Mouse (Mus musculus) heart, embryonic 11.5 days (tissue): ENCODE data around the gene Ugt1a9. TPM values are rescaled to one million over a fixed set of nuclear protein-coding genes. Genes with fewer than 3 reads are reported as not detected.

Experiments
- ATAC-seq: fragments of 200-750 bp; cut with Nextera tagmentation; replicated peaks from 2 replicates; pipeline ENCODE4 v1.8.0; 2017; ENCODE audit warnings: moderate library complexity; ENCODE audit not compliant: insufficient number of reproducible peaks, low FRiP score, low TSS enrichment
- H3K27ac ChIP-seq: fragments of 300-500 bp; sonication (generic); 2 replicates; pipeline ENCODE4 v1.5.1; 2014; ENCODE audit warnings: mild to moderate bottlenecking, low read depth, low read length
- H3K27me3 ChIP-seq: fragments of 300-500 bp; sonication (generic); 2 replicates; pipeline ENCODE4 v1.6.1; 2014; ENCODE audit warnings: mild to moderate bottlenecking, low read length, mixed read lengths; ENCODE audit not compliant: control insufficient read depth, insufficient read depth
- H3K36me3 ChIP-seq: fragments of 300-500 bp; sonication (generic); 2 replicates; pipeline ENCODE4 v1.6.1; 2014; ENCODE audit warnings: mild to moderate bottlenecking, low read length, moderate library complexity, mixed read lengths; ENCODE audit not compliant: control insufficient read depth, insufficient read depth
- H3K4me1 ChIP-seq: fragments of 300-500 bp; sonication (generic); 2 replicates; pipeline ENCODE4 v1.6.1; 2014; ENCODE audit warnings: low read length; ENCODE audit not compliant: control insufficient read depth, insufficient read depth
- H3K4me2 ChIP-seq: fragments of 300-500 bp; sonication (generic); 2 replicates; pipeline ENCODE4 v1.6.1; 2014; ENCODE audit warnings: mild to moderate bottlenecking, moderate library complexity
- H3K4me3 ChIP-seq: fragments of 300-500 bp; sonication (generic); 2 replicates; pipeline ENCODE4 v1.5.1; 2014; ENCODE audit warnings: low read depth, low read length
- H3K9ac ChIP-seq: fragments of 300-500 bp; sonication (generic); 2 replicates; pipeline ENCODE4 v1.6.1; 2014; ENCODE audit warnings: mild to moderate bottlenecking, low read depth, low read length, moderate library complexity
- H3K9me3 ChIP-seq: fragments of 300-500 bp; sonication (generic); replicated peaks from 2 replicates; pipeline ENCODE4 v1.6.1; 2016; ENCODE audit warnings: low read length; ENCODE audit not compliant: control insufficient read depth
- WGBS: fragments of 180-500 bp; shearing (Covaris S2); extraction: QIAGEN DNeasy Blood & Tissue Kit; methylation state at CpG from one replicate; pipeline ENCODE4 v1.1.7; 2014; ENCODE audit not compliant: insufficient replicate concordance; 5-methylcytosine and 5-hydroxymethylcytosine counted together
- polyA plus RNA-seq: library from polyadenylated mRNA; unstranded; fragments of >200 nt; fragmentation: Nextera tagmentation; extraction: Ambion mirVana; gene quantifications from 2 replicates; pipeline ENCODE4 v1.2.1, GENCODE M21; 2014

Ugt1a9 gene
- polyA plus RNA-seq, 1 experiment from 2014 or later: not detected

DNA sequence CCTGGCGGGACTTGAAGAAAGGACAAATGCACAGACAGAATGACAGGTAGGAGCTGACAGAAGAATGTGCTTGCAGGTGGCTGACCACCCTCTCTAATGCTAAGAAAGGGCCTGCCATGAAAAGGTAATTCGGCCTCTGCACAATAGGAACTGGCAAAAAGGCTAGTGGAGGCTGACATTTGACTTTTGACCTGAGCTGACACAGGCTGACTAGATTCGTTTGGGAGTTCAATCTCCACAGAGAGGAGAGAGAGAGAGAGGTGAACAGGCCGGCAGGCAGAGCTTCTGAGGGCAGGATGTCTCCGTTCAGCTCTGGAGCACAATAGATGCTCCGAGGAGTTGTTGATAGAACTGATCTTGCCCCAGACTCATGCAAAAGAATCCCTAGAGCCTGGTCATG is 175.8 kb downstream of the Ugt1a9 start:
- no peaks in the 10 kb centered on the region for H3K27me3 ChIP-seq
- 42% methylated on average over 6 of the region's 6 CpGs for WGBS
- no peak for ATAC-seq

GRCm38 (mm10) chr1:88247660-88248059 is 177.1 kb downstream of the Ugt1a9 start:
- Histone ChIP-seq H3K4me3 (no peak overlapping the region), H3K27me3 (no peaks in the 10 kb centered on the region), H3K4me1 (no peaks in the 10 kb centered on the region), H3K9ac (no peak overlapping the region), H3K9me3 (peaks cover 96% of the 10 kb centered on the region), H3K27ac (no peak overlapping the region), H3K4me2 (no peak overlapping the region), H3K36me3 (no peaks in the 10 kb centered on the region)
- WGBS: 50% methylated on average over 2 of the region's 2 CpGs
- no peak for ATAC-seq

More for the DNA sequence above, 175.8 kb downstream of the Ugt1a9 start:
- H3K4me2 ChIP-seq: no peak overlapping the region
- no peaks in the 10 kb centered on the region for H3K36me3 ChIP-seq
- H3K4me3 ChIP-seq: no peak overlapping the region
- no peak overlapping the region for H3K27ac ChIP-seq
- no peak overlapping the region for H3K9ac ChIP-seq
- no peaks in the 10 kb centered on the region for H3K4me1 ChIP-seq
- peaks cover 93% of the 10 kb centered on the region for H3K9me3 ChIP-seq

GRCm38 (mm10) chr1:88248658-88249057 is 178.1 kb downstream of the Ugt1a9 start:
- H3K27ac ChIP-seq: no peak overlapping the region
- no peaks in the 10 kb centered on the region for H3K36me3 ChIP-seq
- H3K4me2 ChIP-seq: no peak overlapping the region
- H3K27me3 ChIP-seq: no peaks in the 10 kb centered on the region
- WGBS: 64% methylated on average over 4 of the region's 4 CpGs
- peaks cover 97% of the 10 kb centered on the region for H3K9me3 ChIP-seq
- ATAC-seq: no peak
- no peak overlapping the region for H3K9ac ChIP-seq
- no peak overlapping the region for H3K4me3 ChIP-seq
- no peaks in the 10 kb centered on the region for H3K4me1 ChIP-seq

- no peak for ATAC-seq
- WGBS: 75% methylated on average over 7 of the region's 7 CpGs
- no peak overlapping the region for H3K9ac ChIP-seq
Measured at GRCm38 (mm10) chr1:88249596-88249995, 179.0 kb downstream of the Ugt1a9 start.

GRCm38 (mm10) chr1:88250023-88250422 is 179.4 kb downstream of the Ugt1a9 start:
- Histone ChIP-seq H3K4me1 (no peaks in the 10 kb centered on the region), H3K9ac (no peak overlapping the region), H3K27ac (no peak overlapping the region), H3K4me2 (no peak overlapping the region), H3K27me3 (no peaks in the 10 kb centered on the region), H3K4me3 (no peak overlapping the region), H3K9me3 (peaks cover 97% of the 10 kb centered on the region), H3K36me3 (no peaks in the 10 kb centered on the region)
- 75% methylated on average over 5 of the region's 5 CpGs for WGBS
- ATAC-seq: no peak

More at GRCm38 (mm10) chr1:88249596-88249995, 179.0 kb downstream of the Ugt1a9 start:
- peaks cover 97% of the 10 kb centered on the region for H3K9me3 ChIP-seq
- no peak overlapping the region for H3K27ac ChIP-seq
- no peak overlapping the region for H3K4me2 ChIP-seq
- no peak overlapping the region for H3K4me3 ChIP-seq
- no peaks in the 10 kb centered on the region for H3K27me3 ChIP-seq
- no peaks in the 10 kb centered on the region for H3K4me1 ChIP-seq
- no peaks in the 10 kb centered on the region for H3K36me3 ChIP-seq

GRCm38 (mm10) chr1:88253106-88253505 is 182.5 kb downstream of the Ugt1a9 start:
- peaks cover 97% of the 10 kb centered on the region for H3K9me3 ChIP-seq
- no peaks in the 10 kb centered on the region for H3K4me1 ChIP-seq
- no peak overlapping the region for H3K27ac ChIP-seq
- H3K36me3 ChIP-seq: no peaks in the 10 kb centered on the region
- H3K9ac ChIP-seq: no peak overlapping the region
- no peaks in the 10 kb centered on the region for H3K27me3 ChIP-seq
- H3K4me3 ChIP-seq: no peak overlapping the region
- WGBS: 68% methylated on average over 8 of the region's 8 CpGs
- no peak for ATAC-seq
- H3K4me2 ChIP-seq: no peak overlapping the region

DNA sequence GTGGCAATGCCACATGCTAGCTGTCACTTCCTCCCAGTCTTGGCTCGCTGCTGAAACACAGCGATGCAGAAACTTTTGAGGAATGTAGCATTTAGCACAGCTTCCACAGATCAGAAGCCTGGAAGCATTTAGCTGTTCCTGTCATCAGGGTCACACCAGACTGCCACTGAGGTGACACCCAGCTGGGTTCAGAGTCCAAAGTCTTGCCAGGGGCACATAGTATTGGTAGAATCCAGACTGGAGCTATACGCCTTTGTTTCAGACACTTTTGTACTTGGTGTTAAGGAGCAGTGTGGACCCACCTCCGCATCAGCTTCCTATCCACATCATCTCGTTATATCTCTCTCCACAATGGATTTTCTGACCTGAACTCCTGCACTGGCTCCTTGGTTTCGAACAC is 182.9 kb downstream of the Ugt1a9 start:
- ATAC-seq: no peak
- no peak overlapping the region for H3K4me3 ChIP-seq
- no peak overlapping the region for H3K27ac ChIP-seq
- no peaks in the 10 kb centered on the region for H3K27me3 ChIP-seq
- H3K4me2 ChIP-seq: no peak overlapping the region
- no peaks in the 10 kb centered on the region for H3K4me1 ChIP-seq
- no peaks in the 10 kb centered on the region for H3K36me3 ChIP-seq
- peaks cover 92% of the 10 kb centered on the region for H3K9me3 ChIP-seq
- 68% methylated on average over 6 of the region's 6 CpGs for WGBS
- H3K9ac ChIP-seq: no peak overlapping the region

DNA sequence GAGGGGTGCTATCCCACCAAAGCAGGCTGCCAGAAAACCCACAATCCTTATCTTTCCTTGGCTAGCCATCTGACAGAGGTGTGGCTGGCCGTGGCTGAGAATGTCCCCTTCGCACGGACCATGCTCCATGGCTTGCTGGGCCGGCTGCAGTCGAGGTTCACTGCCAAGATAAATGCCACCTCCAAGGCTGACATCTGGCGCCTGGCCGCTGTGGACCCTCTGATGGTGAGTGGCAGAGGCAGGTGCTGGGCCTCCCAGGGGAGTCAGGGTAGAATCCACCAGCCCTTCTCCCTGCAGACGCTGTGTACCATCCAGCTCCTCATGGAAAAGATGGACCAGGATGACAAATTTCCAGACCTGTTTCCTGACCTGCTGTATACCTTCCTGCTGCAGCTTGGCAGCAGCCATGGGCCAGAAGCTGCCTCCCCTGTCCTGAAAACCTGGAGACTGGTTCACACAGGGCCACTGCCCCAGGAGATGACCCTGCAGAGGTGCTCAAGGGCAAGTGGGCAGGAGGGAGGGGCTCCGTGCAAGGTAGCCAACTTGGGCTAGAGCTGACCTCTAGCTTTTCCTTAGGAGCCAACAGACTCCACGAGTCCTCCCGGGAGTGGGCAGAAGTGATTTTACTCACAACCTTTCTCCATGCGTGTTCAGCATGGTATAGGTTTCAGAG is 184.3 kb downstream of the Ugt1a9 start:
- peak; percentile 7; the same call in 1 of the 2 replicates for ATAC-seq
- Histone ChIP-seq H3K4me2 (no peak overlapping the region), H3K4me1 (0 out of 2 replicates have a peak, but pooled peaks cover 5% of the 10 kb centered on the region), H3K4me3 (no peak overlapping the region), H3K9me3 (peaks cover 78% of the 10 kb centered on the region), H3K27me3 (no peaks in the 10 kb centered on the region), H3K9ac (no peak overlapping the region), H3K27ac (no peak overlapping the region), H3K36me3 (no peaks in the 10 kb centered on the region)
- WGBS: 79% methylated on average over 12 of the region's 12 CpGs

DNA sequence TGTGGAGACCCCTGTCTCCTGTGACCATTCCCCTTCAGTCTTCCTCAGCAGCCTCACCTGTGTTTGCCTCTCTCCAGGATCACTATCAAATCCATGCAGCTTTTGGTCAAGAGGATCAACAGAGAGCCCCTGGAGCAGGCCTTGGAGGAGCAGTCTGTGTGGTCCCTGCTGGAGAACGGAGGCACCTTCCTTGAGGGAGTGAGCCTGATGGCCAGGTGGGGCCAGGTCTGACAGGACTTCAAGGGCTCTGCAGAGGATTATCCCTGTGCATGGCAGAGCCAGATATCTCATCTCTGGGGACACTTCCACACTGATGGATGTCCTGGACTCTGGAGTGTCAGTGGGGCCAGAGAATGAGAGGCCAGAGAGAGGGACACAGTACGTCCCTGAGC is 184.9 kb downstream of the Ugt1a9 start:
- H3K27me3 ChIP-seq: no peaks in the 10 kb centered on the region
- H3K9ac ChIP-seq: no peak overlapping the region
- H3K4me1 ChIP-seq: peaks cover 5% of the 10 kb centered on the region; the same call in 1 of the 2 replicates
- H3K36me3 ChIP-seq: peaks cover 3% of the 10 kb centered on the region; the same call in 1 of the 2 replicates
- 48% methylated on average over 2 of the region's 2 CpGs for WGBS
- H3K9me3 ChIP-seq: peaks cover 73% of the 10 kb centered on the region
- no peak overlapping the region for H3K27ac ChIP-seq
- ATAC-seq: no peak
- no peak overlapping the region for H3K4me2 ChIP-seq
- H3K4me3 ChIP-seq: no peak overlapping the region
